Mouse (Mus musculus) spleen, adult 2 months (tissue): ENCODE measurements around the gene Gpha2. TPM values are rescaled to one million over a fixed set of nuclear protein-coding genes. Genes with fewer than 3 reads are reported as not detected.

Experiments used
- DNase-seq, 2 experiments: peaks; one replicate each; pipeline versions ENCODE4 v3.0.0 to v3.0.0-alpha.2; 2012 to 2021; ENCODE audit warnings: low spot score in 2 of 2, low read depth in 1 of 2
- H3K27ac ChIP-seq: fragments of 200-500 bp; 2 replicates; pipeline ENCODE4 v1.5.1; 2012; ENCODE audit warnings: low read length, inconsistent platforms; ENCODE audit not compliant: insufficient read depth
- H3K27me3 ChIP-seq: fragments of 200-500 bp; 2 replicates; pipeline ENCODE4 v1.6.1; 2012; ENCODE audit warnings: mild to moderate bottlenecking, moderate library complexity, low read length, inconsistent platforms; ENCODE audit not compliant: control insufficient read depth, insufficient read depth
- H3K36me3 ChIP-seq: fragments of 200-500 bp; 2 replicates; pipeline ENCODE4 v1.6.1; 2012; ENCODE audit warnings: mild to moderate bottlenecking, low read length, inconsistent platforms; ENCODE audit not compliant: control insufficient read depth, insufficient read depth
- H3K4me1 ChIP-seq: fragments of 200-500 bp; 2 replicates; pipeline ENCODE4 v1.6.1; 2011; ENCODE audit warnings: inconsistent platforms; ENCODE audit not compliant: control insufficient read depth, insufficient read depth, insufficient read length
- H3K4me3 ChIP-seq: fragments of 200-500 bp; 2 replicates; pipeline ENCODE4 v1.5.1; 2011; ENCODE audit warnings: mild to moderate bottlenecking, inconsistent platforms; ENCODE audit not compliant: insufficient read depth, insufficient read length; ENCODE audit errors: extremely low read depth
- CTCF ChIP-seq: fragments of 200-500 bp; IDR thresholded peaks from 2 replicates; pipeline ENCODE4 v1.5.1; 2011; ENCODE audit warnings: mild to moderate bottlenecking, inconsistent platforms; ENCODE audit not compliant: insufficient read depth, insufficient read length, insufficient replicate concordance; ENCODE audit errors: extremely low read depth
- POLR2A ChIP-seq: fragments of 200-500 bp; IDR thresholded peaks from 2 replicates; pipeline ENCODE4 v1.6.1; 2011; ENCODE audit warnings: low read depth, low read length, inconsistent platforms
- WGBS: fragments of 180-500 bp; shearing (Covaris S2); methylation state at CpG from one replicate; pipeline ENCODE4 v1.1.7; 2018; 5-methylcytosine and 5-hydroxymethylcytosine counted together
- polyA plus RNA-seq: library from polyadenylated mRNA; depleted of rRNA; stranded (reverse); fragments of >200 nt; gene quantifications from 2 replicates; pipeline ENCODE4 v1.2.3, GENCODE M21; 2012

Gpha2 gene
- polyA plus RNA-seq, 1 experiment, result 0.57 TPM

- TF ChIP-seq CTCF, result no peak
- TF ChIP-seq POLR2A, result no peak
- Histone ChIP-seq H3K27me3 (no peaks in the 10 kb centered on the region), H3K4me3 (no peak overlapping the region), H3K4me1 (peaks cover 8% of the 10 kb centered on the region; the same call in 1 of the 2 replicates), H3K27ac (peak overlapping the region; percentile 35; the same call in 1 of the 2 replicates), H3K36me3 (peaks cover 9% of the 10 kb centered on the region)
- 64% methylated on average over 5 of the region's 5 CpGs for WGBS
- DNase-seq, result no peak
Measured at GRCm38 (mm10) chr19:6240725-6241124, 14.5 kb downstream of the Gpha2 start.

- H3K4me1 ChIP-seq, result peaks cover 5% of the 10 kb centered on the region; the same call in 1 of the 2 replicates
- no peak for TF ChIP-seq CTCF
- TF ChIP-seq POLR2A, result peak; percentile 51
- H3K27me3 ChIP-seq, result no peaks in the 10 kb centered on the region
- peaks cover 14% of the 10 kb centered on the region for H3K36me3 ChIP-seq
- DNase-seq, result peak; percentile 98 to 99
- peak within 1 kb of the TSS; percentile 81 for H3K27ac ChIP-seq
- peak within 1 kb of the TSS; percentile 88 for H3K4me3 ChIP-seq
- under 1% methylated on average over 55 of the region's 55 CpGs for WGBS
Measured at GRCm38 (mm10) chr19:6241274-6242107, 15.3 kb downstream of the Gpha2 start, which contains the start of gene Atg2a. Atg2a (plus strand) TSS chr19:6241668.

GRCm38 (mm10) chr19:6242281-6242680, 16.1 kb downstream of the Gpha2 start:
- TF ChIP-seq POLR2A (no peak), CTCF (no peak)
- Histone ChIP-seq H3K27ac (peak overlapping the region; percentile 81), H3K36me3 (peaks cover 20% of the 10 kb centered on the region), H3K4me3 (peak overlapping the region; percentile 88), H3K27me3 (no peaks in the 10 kb centered on the region), H3K4me1 (peaks cover 4% of the 10 kb centered on the region; the same call in 1 of the 2 replicates)
- peak; percentile 58 to 79 for DNase-seq
- WGBS, result 3% methylated on average over 4 of the region's 4 CpGs

GRCm38 (mm10) chr19:6243226-6243625, 17.0 kb downstream of the Gpha2 start:
- no peak overlapping the region for H3K4me3 ChIP-seq
- no peak for TF ChIP-seq POLR2A
- TF ChIP-seq CTCF, result no peak

GRCm38 (mm10) chr19:6245806-6246205, 19.6 kb downstream of the Gpha2 start:
- no peaks in the 10 kb centered on the region for H3K27me3 ChIP-seq
- DNase-seq, result no peak
- H3K4me1 ChIP-seq, result peaks cover 4% of the 10 kb centered on the region; the same call in 1 of the 2 replicates
- no peak overlapping the region for H3K27ac ChIP-seq
- H3K36me3 ChIP-seq, result peaks cover 41% of the 10 kb centered on the region
- no peak overlapping the region for H3K4me3 ChIP-seq
- TF ChIP-seq CTCF, result no peak
- WGBS, result 90% methylated on average over 1 of the region's 1 CpGs

More at GRCm38 (mm10) chr19:6243226-6243625, 17.0 kb downstream of the Gpha2 start:
- no peak for DNase-seq
- Histone ChIP-seq H3K4me1 (peaks cover 4% of the 10 kb centered on the region; the same call in 1 of the 2 replicates), H3K36me3 (peaks cover 28% of the 10 kb centered on the region), H3K27ac (no peak overlapping the region), H3K27me3 (no peaks in the 10 kb centered on the region)
- WGBS, result 94% methylated on average over 5 of the region's 5 CpGs

GRCm38 (mm10) chr19:6247526-6248300, 21.5 kb downstream of the Gpha2 start:
- peaks cover under 1% of the 10 kb centered on the region; the same call in 1 of the 2 replicates for H3K4me1 ChIP-seq
- 93% methylated on average over 29 of the region's 29 CpGs for WGBS
- H3K27me3 ChIP-seq, result no peaks in the 10 kb centered on the region
- H3K36me3 ChIP-seq, result peaks cover 55% of the 10 kb centered on the region
- TF ChIP-seq POLR2A (no peak), CTCF (no peak)
- DNase-seq, result no peak
- no peak overlapping the region for H3K27ac ChIP-seq
- no peak overlapping the region for H3K4me3 ChIP-seq

GRCm38 (mm10) chr19:6253021-6253420, 26.8 kb downstream of the Gpha2 start:
- H3K27me3 ChIP-seq, result no peaks in the 10 kb centered on the region
- DNase-seq, result no peak
- H3K36me3 ChIP-seq, result peaks cover 78% of the 10 kb centered on the region
- 92% methylated on average over 4 of the region's 4 CpGs for WGBS
- no peaks in the 10 kb centered on the region for H3K4me1 ChIP-seq
- no peak overlapping the region for H3K27ac ChIP-seq
- TF ChIP-seq CTCF (no peak), POLR2A (no peak)
- H3K4me3 ChIP-seq, result no peak overlapping the region
